ENCODE assay signal across 29 mouse cellular contexts in the genomic region with DNA sequence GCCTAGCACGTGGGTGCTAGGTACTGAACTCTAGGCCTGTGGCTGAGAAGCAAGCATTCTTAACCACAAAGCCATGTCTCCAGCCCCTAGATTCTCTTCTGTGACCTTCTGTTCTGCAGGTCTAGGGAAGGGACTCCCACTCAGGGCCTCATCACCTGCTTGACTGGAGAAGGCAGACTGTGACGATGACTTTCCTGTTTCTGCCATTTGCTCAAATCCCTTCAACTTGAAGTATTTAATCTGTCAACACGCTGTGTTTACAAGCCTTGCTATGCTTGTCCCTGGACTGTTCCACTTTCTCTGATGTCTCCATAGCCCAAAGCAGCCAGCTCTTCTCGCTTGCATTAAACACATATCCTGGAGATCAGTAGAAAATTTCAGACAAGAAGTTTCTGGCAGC. TPM values are rescaled to one million over a fixed set of nuclear protein-coding genes. Genes with fewer than 3 reads are reported as not detected.
DNase-seq lines count a peak whose midpoint lies in the region; ATAC-seq lines count a peak whose summit lies in the region.
"Had no signal": no experiment of that assay in that cellular context is flagged by ENCODE, and none has a peak within 500 bp of the region (broad histone marks: within the 10 kb centered on the region; RNA-seq: fewer than 3 reads in every experiment).

No protein-coding gene starts in this region.

- H3K4me1 ChIP-seq in embryonic facial prominence, embryonic 13.5 days: peaks cover 18% of the 10 kb centered on the region
- peaks cover 18% of the 10 kb centered on the region for H3K4me1 ChIP-seq in embryonic facial prominence, embryonic 10.5 days
- H3K4me1 ChIP-seq in limb, embryonic 12.5 days (replicated peaks): peaks cover 36% of the 10 kb centered on the region
- peaks cover 24% of the 10 kb centered on the region for H3K4me1 ChIP-seq in limb, embryonic 10.5 days
- H3K4me1 ChIP-seq in embryonic facial prominence, embryonic 14.5 days (ENCODE audit: control insufficient read depth, insufficient read depth, low read length): peaks cover 9% of the 10 kb centered on the region; the same call in 1 of the 2 replicates
- peaks cover 12% of the 10 kb centered on the region; the same call in 1 of the 2 replicates for H3K4me1 ChIP-seq in stomach, embryonic 16.5 days (ENCODE audit: control insufficient read depth, insufficient read depth, low read length)

- no peak for ATAC-seq in embryonic facial prominence, embryonic 13.5 days (ENCODE audit: insufficient number of reproducible peaks, insufficient read depth, low FRiP score, low TSS enrichment, low read depth)
- no peak for ATAC-seq in limb, embryonic 12.5 days (ENCODE audit: insufficient number of reproducible peaks, insufficient read depth, low FRiP score, low TSS enrichment, low read depth)
- ATAC-seq in embryonic facial prominence, embryonic 14.5 days (ENCODE audit: low read depth): no peak
- no peak for ATAC-seq in stomach, embryonic 16.5 days (ENCODE audit: insufficient read depth, low FRiP score)
- ATAC-seq: activated CD4-positive, CD25-positive, alpha-beta regulatory T cell, adult 4 months; forebrain, embryonic 15.5 days; intestine, embryonic 16.5 days; liver, embryonic 12.5 days; liver, postnatal 0 days had no signal

- H3K27me3 ChIP-seq in embryonic facial prominence, embryonic 13.5 days: no peaks in the 10 kb centered on the region
- no peaks in the 10 kb centered on the region for H3K27me3 ChIP-seq in embryonic facial prominence, embryonic 10.5 days (replicated peaks; ENCODE audit: low read depth, poor library complexity, severe bottlenecking)
- H3K27me3 ChIP-seq in limb, embryonic 12.5 days: no peaks in the 10 kb centered on the region
- no peaks in the 10 kb centered on the region for H3K27me3 ChIP-seq in limb, embryonic 10.5 days (ENCODE audit: low read depth, poor library complexity, severe bottlenecking)
- no peaks in the 10 kb centered on the region for H3K27me3 ChIP-seq in embryonic facial prominence, embryonic 14.5 days (replicated peaks; ENCODE audit: control insufficient read depth, insufficient read depth, low read length)
- no peaks in the 10 kb centered on the region for H3K27me3 ChIP-seq in stomach, embryonic 16.5 days (ENCODE audit: control insufficient read depth, insufficient read depth, low read length)
- H3K27me3 ChIP-seq: CH12.LX; forebrain, embryonic 15.5 days; hindbrain, embryonic 13.5 days; limb, embryonic 13.5 days; liver, embryonic 12.5 days; megakaryocyte, embryonic 14.5 days; neural tube, embryonic 13.5 days had no signal

- H3K27ac ChIP-seq in embryonic facial prominence, embryonic 13.5 days: 0 out of 2 replicates have a peak overlapping the region, but pooled peaks have one; percentile 16
- no peak overlapping the region for H3K27ac ChIP-seq in embryonic facial prominence, embryonic 10.5 days (replicated peaks)
- H3K27ac ChIP-seq in limb, embryonic 12.5 days: peak overlapping the region; percentile 41; the same call in 1 of the 2 replicates
- H3K27ac ChIP-seq in limb, embryonic 10.5 days: no peak overlapping the region
- 0 out of 2 replicates have a peak overlapping the region, but pooled peaks have one; percentile 39 for H3K27ac ChIP-seq in embryonic facial prominence, embryonic 14.5 days (replicated peaks; ENCODE audit: low read depth, low read length)
- no peak overlapping the region for H3K27ac ChIP-seq in stomach, embryonic 16.5 days (ENCODE audit: low read length)
- H3K27ac ChIP-seq: forebrain, embryonic 10.5 days; forebrain, embryonic 15.5 days; hindbrain, embryonic 13.5 days; limb, embryonic 13.5 days; liver, embryonic 12.5 days; midbrain, embryonic 12.5 days; neural tube, embryonic 13.5 days had no signal

- H3K9me3 ChIP-seq in embryonic facial prominence, embryonic 13.5 days: no peaks in the 10 kb centered on the region
- no peaks in the 10 kb centered on the region for H3K9me3 ChIP-seq in embryonic facial prominence, embryonic 10.5 days
- no peaks in the 10 kb centered on the region for H3K9me3 ChIP-seq in limb, embryonic 12.5 days
- no peaks in the 10 kb centered on the region for H3K9me3 ChIP-seq in limb, embryonic 10.5 days (replicated peaks)
- no peaks in the 10 kb centered on the region for H3K9me3 ChIP-seq in embryonic facial prominence, embryonic 14.5 days (ENCODE audit: control insufficient read depth, low read length)
- no peaks in the 10 kb centered on the region for H3K9me3 ChIP-seq in stomach, embryonic 16.5 days (replicated peaks; ENCODE audit: control insufficient read depth, low read length)
- H3K9me3 ChIP-seq: forebrain, embryonic 10.5 days; forebrain, embryonic 15.5 days; hindbrain, embryonic 13.5 days; limb, embryonic 13.5 days; liver, embryonic 12.5 days; megakaryocyte, embryonic 14.5 days; midbrain, embryonic 12.5 days; neural tube, embryonic 13.5 days had no signal

- no peak overlapping the region for H3K4me3 ChIP-seq in embryonic facial prominence, embryonic 13.5 days
- no peak overlapping the region for H3K4me3 ChIP-seq in embryonic facial prominence, embryonic 10.5 days
- no peak overlapping the region for H3K4me3 ChIP-seq in limb, embryonic 12.5 days (replicated peaks)
- no peak overlapping the region for H3K4me3 ChIP-seq in limb, embryonic 10.5 days
- H3K4me3 ChIP-seq in embryonic facial prominence, embryonic 14.5 days (ENCODE audit: low read depth, low read length): no peak overlapping the region
- no peak overlapping the region for H3K4me3 ChIP-seq in stomach, embryonic 16.5 days (replicated peaks; ENCODE audit: low read length)
- H3K4me3 ChIP-seq: forebrain, embryonic 10.5 days; forebrain, embryonic 15.5 days; hindbrain, embryonic 13.5 days; limb, embryonic 13.5 days; liver, embryonic 12.5 days; megakaryocyte, embryonic 14.5 days; midbrain, embryonic 12.5 days; neural tube, embryonic 13.5 days had no signal

- no peak overlapping the region for H3K4me2 ChIP-seq in embryonic facial prominence, embryonic 13.5 days
- no peak overlapping the region for H3K4me2 ChIP-seq in limb, embryonic 12.5 days
- no peak overlapping the region for H3K4me2 ChIP-seq in embryonic facial prominence, embryonic 14.5 days (ENCODE audit: low read depth, low read length)
- H3K4me2 ChIP-seq in stomach, embryonic 16.5 days (ENCODE audit: low read depth, low read length): no peak overlapping the region
- H3K4me2 ChIP-seq: forebrain, embryonic 15.5 days; hindbrain, embryonic 13.5 days; limb, embryonic 13.5 days; liver, embryonic 12.5 days; midbrain, embryonic 12.5 days; neural tube, embryonic 13.5 days had no signal

- 74% methylated on average over 4 of the region's 4 CpGs for WGBS in embryonic facial prominence, embryonic 13.5 days
- WGBS in embryonic facial prominence, embryonic 10.5 days: 87% methylated on average over 4 of the region's 4 CpGs
- 71% methylated on average over 4 of the region's 4 CpGs for WGBS in limb, embryonic 12.5 days
- WGBS in limb, embryonic 10.5 days: 81% methylated on average over 4 of the region's 4 CpGs
- WGBS in embryonic facial prominence, embryonic 14.5 days: 63% methylated on average over 4 of the region's 4 CpGs
- WGBS in stomach, embryonic 16.5 days: 63% methylated on average over 4 of the region's 4 CpGs

- DNase-seq in embryonic facial prominence, embryonic 10.5 days (ENCODE audit: low spot score): no peak
- DNase-seq in limb, embryonic 10.5 days (ENCODE audit: low spot score): no peak
- peak; percentile 17 for DNase-seq in embryonic facial prominence, embryonic 14.5 days (ENCODE audit: low spot score)
- no peak for DNase-seq in kidney, adult 9 months
- DNase-seq: adrenal gland, adult 2 months; adrenal gland, postnatal 36 days; cerebellum, adult 18-20 months; kidney, adult 8-10 months; kidney, postnatal 10 days; layer of hippocampus, postnatal 36 days; liver, postnatal 0 days; thymus, postnatal 14 days had no signal

- no peaks in the 10 kb centered on the region for H3K36me3 ChIP-seq in embryonic facial prominence, embryonic 13.5 days
- no peaks in the 10 kb centered on the region for H3K36me3 ChIP-seq in embryonic facial prominence, embryonic 10.5 days (replicated peaks)
- H3K36me3 ChIP-seq in limb, embryonic 12.5 days: no peaks in the 10 kb centered on the region
- H3K36me3 ChIP-seq in limb, embryonic 10.5 days: no peaks in the 10 kb centered on the region
- no peaks in the 10 kb centered on the region for H3K36me3 ChIP-seq in embryonic facial prominence, embryonic 14.5 days (ENCODE audit: control insufficient read depth, insufficient read depth, low read length)
- H3K36me3 ChIP-seq in stomach, embryonic 16.5 days (ENCODE audit: control insufficient read depth, insufficient read depth, low read length): no peaks in the 10 kb centered on the region
- H3K36me3 ChIP-seq: forebrain, embryonic 10.5 days; forebrain, embryonic 15.5 days; hindbrain, embryonic 13.5 days; limb, embryonic 13.5 days; liver, embryonic 12.5 days; midbrain, embryonic 12.5 days; neural tube, embryonic 13.5 days had no signal

- no peak overlapping the region for H3K9ac ChIP-seq in embryonic facial prominence, embryonic 13.5 days
- no peak overlapping the region for H3K9ac ChIP-seq in limb, embryonic 12.5 days (replicated peaks)
- H3K9ac ChIP-seq in embryonic facial prominence, embryonic 14.5 days (ENCODE audit: low read depth, low read length): no peak overlapping the region
- 0 out of 2 replicates have a peak overlapping the region, but pooled peaks have one; percentile 1 for H3K9ac ChIP-seq in stomach, embryonic 16.5 days (ENCODE audit: low read length)
- H3K9ac ChIP-seq: forebrain, embryonic 15.5 days; hindbrain, embryonic 13.5 days; limb, embryonic 13.5 days; liver, embryonic 12.5 days; liver, postnatal 0 days; midbrain, embryonic 12.5 days; neural tube, embryonic 13.5 days had no signal

RNA-seq across cellular contexts. Expression of a gene that starts 7.5 kb away (rescaled TPM):
- polyA plus RNA-seq in embryonic facial prominence, embryonic 13.5 days (2015; fragmentation: Nextera tagmentation; extraction: Ambion mirVana): not detected in 2 replicates
- polyA plus RNA-seq in embryonic facial prominence, embryonic 10.5 days (2016; fragmentation: Nextera tagmentation; extraction: Ambion mirVana): not detected in 2 replicates
- not detected in 2 replicates for polyA plus RNA-seq in limb, embryonic 12.5 days (2016; fragmentation: Nextera tagmentation; extraction: Ambion mirVana)
- not detected in 2 replicates for polyA plus RNA-seq in limb, embryonic 10.5 days (2016; fragmentation: Nextera tagmentation; extraction: Ambion mirVana)
- polyA plus RNA-seq in embryonic facial prominence, embryonic 14.5 days (2014; fragmentation: Nextera tagmentation; extraction: Ambion mirVana): 0.13 and 0.64 TPM in 2 replicates
- polyA plus RNA-seq in stomach, embryonic 16.5 days (2015; fragmentation: Nextera tagmentation; extraction: Ambion mirVana): not detected in 2 replicates
- polyA plus RNA-seq: activated CD4-positive, CD25-positive, alpha-beta regulatory T cell, adult 4 months; adrenal gland, adult 2 months; C2C12; forebrain, embryonic 10.5 days; heart, embryonic 14.5 days; intestine, embryonic 16.5 days; liver, embryonic 12.5 days; liver, postnatal 0 days; midbrain, embryonic 12.5 days; neural tube, embryonic 13.5 days; stomach, embryonic 14.5 days had no signal

RNA-seq across cellular contexts. Expression of a gene that starts 54.1 kb away (rescaled TPM):
- polyA plus RNA-seq in embryonic facial prominence, embryonic 13.5 days (2015; fragmentation: Nextera tagmentation; extraction: Ambion mirVana): 233 and 242 TPM in 2 replicates
- 264 and 272 TPM in 2 replicates for polyA plus RNA-seq in embryonic facial prominence, embryonic 10.5 days (2016; fragmentation: Nextera tagmentation; extraction: Ambion mirVana)
- polyA plus RNA-seq in limb, embryonic 12.5 days (2016; fragmentation: Nextera tagmentation; extraction: Ambion mirVana): 241 and 247 TPM in 2 replicates
- 257 and 265 TPM in 2 replicates for polyA plus RNA-seq in limb, embryonic 10.5 days (2016; fragmentation: Nextera tagmentation; extraction: Ambion mirVana)
- polyA plus RNA-seq in embryonic facial prominence, embryonic 14.5 days (2014; fragmentation: Nextera tagmentation; extraction: Ambion mirVana): 273 and 278 TPM in 2 replicates
- 180 TPM in 2 replicates for polyA plus RNA-seq in stomach, embryonic 16.5 days (2015; fragmentation: Nextera tagmentation; extraction: Ambion mirVana)

Comparison
In these comparisons a context has a peak if more than half of its experiments do, and no peak if none do; other contexts are left out.
1. H3K27ac ChIP-seq: peak in embryonic facial prominence, embryonic 13.5 days (single experiment), limb, embryonic 12.5 days (single experiment) and embryonic facial prominence, embryonic 14.5 days (single experiment); none in embryonic facial prominence, embryonic 10.5 days (single experiment), limb, embryonic 10.5 days (single experiment) and stomach, embryonic 16.5 days (single experiment).